Mouse (Mus musculus): ENCODE measurements around the gene 1700123O20Rik. TPM values are rescaled to one million over a fixed set of nuclear protein-coding genes. Genes with fewer than 3 reads are reported as not detected.

Gene 1700123O20Rik
- polyA plus RNA-seq, 1 experiment from 2014 or later = 40.2 TPM

GRCm38 (mm10) chr14:54687251-54687650 lies 1.2 kb downstream of the 1700123O20Rik start:
- no peaks in the 10 kb centered on the region for H3K27me3 ChIP-seq (ENCODE audit: control insufficient read depth, insufficient read depth, low read depth, low read length)
- peaks cover 17% of the 10 kb centered on the region for H3K4me1 ChIP-seq (ENCODE audit: control insufficient read depth, low read depth, low read length)
- no peaks in the 10 kb centered on the region for H3K9me3 ChIP-seq (replicated peaks; ENCODE audit: control insufficient read depth, low read length)
- peak overlapping the region; percentile 100 for H3K27ac ChIP-seq (ENCODE audit: low read length)
- H3K4me3 ChIP-seq (ENCODE audit: low read depth, low read length) = peak overlapping the region; percentile 79
- WGBS (ENCODE audit: insufficient replicate concordance) = 3% methylated on average over 8 of the region's 8 CpGs
- peak overlapping the region; percentile 98 for H3K9ac ChIP-seq (ENCODE audit: low read depth, low read length)
- peak overlapping the region; percentile 78 for H3K4me2 ChIP-seq (ENCODE audit: low read depth, low read length)
- ATAC-seq (ENCODE audit: low read depth) = no peak
- H3K36me3 ChIP-seq (ENCODE audit: control insufficient read depth, insufficient read depth) = peaks cover 24% of the 10 kb centered on the region

DNA sequence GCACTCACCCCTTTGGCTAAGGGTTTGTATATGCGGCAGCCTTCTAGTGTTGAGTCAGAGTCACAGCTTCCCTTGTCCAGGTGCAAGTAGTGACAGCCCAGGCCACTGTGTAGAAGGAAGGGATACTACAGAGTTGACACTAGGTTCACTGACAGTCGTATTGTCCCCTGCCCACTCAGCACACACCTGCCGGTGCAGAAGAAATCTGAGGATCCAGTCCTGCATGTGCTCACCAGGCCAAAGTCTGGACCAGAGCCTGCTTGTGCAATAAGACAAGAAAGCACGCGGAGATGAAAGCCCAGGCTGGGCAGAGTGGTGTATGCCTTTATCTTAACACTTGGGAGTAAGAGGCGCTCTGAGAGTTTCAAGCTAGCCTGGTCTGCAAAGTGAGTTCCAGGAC lies 9.0 kb downstream of the 1700123O20Rik start:
- WGBS (ENCODE audit: insufficient replicate concordance) = 67% methylated on average over 6 of the region's 6 CpGs
- Histone ChIP-seq H3K27ac (ENCODE audit: low read length) (no peak overlapping the region), H3K27me3 (ENCODE audit: control insufficient read depth, insufficient read depth, low read depth, low read length) (no peaks in the 10 kb centered on the region; the same call in 1 of the 2 replicates), H3K4me1 (ENCODE audit: control insufficient read depth, low read depth, low read length) (no peaks in the 10 kb centered on the region; the same call in 1 of the 2 replicates), H3K9me3 (replicated peaks; ENCODE audit: control insufficient read depth, low read length) (no peaks in the 10 kb centered on the region), H3K36me3 (ENCODE audit: control insufficient read depth, insufficient read depth) (peaks cover 10% of the 10 kb centered on the region), H3K4me2 (ENCODE audit: low read depth, low read length) (no peak overlapping the region), H3K4me3 (ENCODE audit: low read depth, low read length) (no peak overlapping the region), H3K9ac (ENCODE audit: low read depth, low read length) (no peak overlapping the region)
- ATAC-seq (ENCODE audit: low read depth) = no peak

GRCm38 (mm10) chr14:54696752-54697151 lies 10.7 kb downstream of the 1700123O20Rik start:
- ATAC-seq (ENCODE audit: low read depth) = no peak
- Histone ChIP-seq H3K9ac (ENCODE audit: low read depth, low read length) (no peak overlapping the region), H3K9me3 (replicated peaks; ENCODE audit: control insufficient read depth, low read length) (no peaks in the 10 kb centered on the region), H3K4me1 (ENCODE audit: control insufficient read depth, low read depth, low read length) (peaks cover 3% of the 10 kb centered on the region), H3K27me3 (ENCODE audit: control insufficient read depth, insufficient read depth, low read depth, low read length) (no peaks in the 10 kb centered on the region; the same call in 1 of the 2 replicates), H3K36me3 (ENCODE audit: control insufficient read depth, insufficient read depth) (no peaks in the 10 kb centered on the region), H3K27ac (ENCODE audit: low read length) (no peak overlapping the region), H3K4me3 (ENCODE audit: low read depth, low read length) (no peak overlapping the region), H3K4me2 (ENCODE audit: low read depth, low read length) (no peak overlapping the region)
- 61% methylated on average over 4 of the region's 4 CpGs for WGBS (ENCODE audit: insufficient replicate concordance)

DNA sequence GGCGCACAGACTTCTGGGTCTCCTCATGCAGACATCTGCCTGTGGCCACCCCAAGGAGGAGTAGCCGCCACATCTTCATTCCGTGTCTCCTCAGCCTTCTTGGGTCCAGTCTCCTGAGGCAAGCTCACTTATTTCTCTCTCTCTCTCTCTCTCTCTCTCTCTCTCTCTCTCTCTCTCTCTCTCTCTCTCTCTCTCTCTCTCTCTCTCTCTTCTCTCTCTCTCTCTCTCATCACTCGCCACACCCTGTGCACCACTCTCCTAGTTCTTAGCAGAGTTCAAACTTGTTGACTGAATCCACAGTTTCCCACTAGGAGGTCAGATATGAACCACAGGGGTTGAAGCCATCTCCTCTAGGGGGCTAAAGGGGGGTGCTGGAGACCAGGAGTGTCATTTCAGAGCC lies 12.7 kb downstream of the 1700123O20Rik start, which contains the start of gene Gm29776:
Gene Gm29776, minus strand, starts transcription at position 101 of the 400 bp plus-strand sequence.
- Histone ChIP-seq H3K9me3 (replicated peaks; ENCODE audit: control insufficient read depth, low read length) (no peaks in the 10 kb centered on the region), H3K4me1 (ENCODE audit: control insufficient read depth, low read depth, low read length) (peaks cover 3% of the 10 kb centered on the region), H3K27me3 (ENCODE audit: control insufficient read depth, insufficient read depth, low read depth, low read length) (peaks cover 13% of the 10 kb centered on the region), H3K4me2 (ENCODE audit: low read depth, low read length) (no peak within 1 kb of the TSS), H3K36me3 (ENCODE audit: control insufficient read depth, insufficient read depth) (no peaks in the 10 kb centered on the region), H3K9ac (ENCODE audit: low read depth, low read length) (no peak within 1 kb of the TSS), H3K4me3 (ENCODE audit: low read depth, low read length) (no peak within 1 kb of the TSS), H3K27ac (ENCODE audit: low read length) (no peak within 1 kb of the TSS)
- WGBS (ENCODE audit: insufficient replicate concordance) = 76% methylated on average over 4 of the region's 4 CpGs
- no peak for ATAC-seq (ENCODE audit: low read depth)

- Histone ChIP-seq H3K27ac (ENCODE audit: low read length) (no peak overlapping the region), H3K4me3 (ENCODE audit: low read depth, low read length) (no peak overlapping the region), H3K27me3 (ENCODE audit: control insufficient read depth, insufficient read depth, low read depth, low read length) (peaks cover 13% of the 10 kb centered on the region), H3K9me3 (replicated peaks; ENCODE audit: control insufficient read depth, low read length) (no peaks in the 10 kb centered on the region), H3K36me3 (ENCODE audit: control insufficient read depth, insufficient read depth) (no peaks in the 10 kb centered on the region), H3K4me2 (ENCODE audit: low read depth, low read length) (no peak overlapping the region), H3K9ac (ENCODE audit: low read depth, low read length) (no peak overlapping the region), H3K4me1 (ENCODE audit: control insufficient read depth, low read depth, low read length) (peaks cover 3% of the 10 kb centered on the region)
- no peak for ATAC-seq (ENCODE audit: low read depth)
- WGBS (ENCODE audit: insufficient replicate concordance) = 57% methylated on average over 3 of the region's 3 CpGs
These were observed 13.6 kb downstream of the 1700123O20Rik start for GRCm38 (mm10) chr14:54699586-54699985.

DNA sequence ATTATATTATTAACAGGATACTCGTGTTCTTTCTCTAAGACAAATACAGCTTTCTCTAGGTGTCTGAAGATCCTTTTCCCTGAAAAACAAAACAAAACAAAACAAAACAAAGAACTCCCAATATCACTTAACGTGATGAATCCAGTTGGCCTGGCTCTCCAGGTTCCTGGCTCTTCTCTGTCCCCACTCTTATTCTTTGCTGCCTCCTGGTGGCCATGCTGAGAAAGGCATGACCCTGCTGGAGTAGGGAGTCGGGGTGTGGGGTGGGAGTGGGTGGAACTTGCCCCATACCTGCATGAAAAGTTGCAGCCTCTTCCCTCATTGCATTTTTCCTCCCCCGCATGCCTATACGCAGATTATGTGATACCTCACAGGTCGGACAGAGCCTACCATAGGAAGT lies 15.3 kb downstream of the 1700123O20Rik start:
- no peak overlapping the region for H3K27ac ChIP-seq (ENCODE audit: low read length)
- peaks cover 13% of the 10 kb centered on the region for H3K27me3 ChIP-seq (ENCODE audit: control insufficient read depth, insufficient read depth, low read depth, low read length)
- H3K9ac ChIP-seq (ENCODE audit: low read depth, low read length) = no peak overlapping the region
- no peak for ATAC-seq (ENCODE audit: low read depth)
- WGBS (ENCODE audit: insufficient replicate concordance) = 13% methylated on average over 6 of the region's 6 CpGs
- H3K4me2 ChIP-seq (ENCODE audit: low read depth, low read length) = no peak overlapping the region
- no peak overlapping the region for H3K4me3 ChIP-seq (ENCODE audit: low read depth, low read length)
- H3K9me3 ChIP-seq (replicated peaks; ENCODE audit: control insufficient read depth, low read length) = no peaks in the 10 kb centered on the region
- H3K4me1 ChIP-seq (ENCODE audit: control insufficient read depth, low read depth, low read length) = peaks cover 18% of the 10 kb centered on the region
- H3K36me3 ChIP-seq (ENCODE audit: control insufficient read depth, insufficient read depth) = no peaks in the 10 kb centered on the region

DNA sequence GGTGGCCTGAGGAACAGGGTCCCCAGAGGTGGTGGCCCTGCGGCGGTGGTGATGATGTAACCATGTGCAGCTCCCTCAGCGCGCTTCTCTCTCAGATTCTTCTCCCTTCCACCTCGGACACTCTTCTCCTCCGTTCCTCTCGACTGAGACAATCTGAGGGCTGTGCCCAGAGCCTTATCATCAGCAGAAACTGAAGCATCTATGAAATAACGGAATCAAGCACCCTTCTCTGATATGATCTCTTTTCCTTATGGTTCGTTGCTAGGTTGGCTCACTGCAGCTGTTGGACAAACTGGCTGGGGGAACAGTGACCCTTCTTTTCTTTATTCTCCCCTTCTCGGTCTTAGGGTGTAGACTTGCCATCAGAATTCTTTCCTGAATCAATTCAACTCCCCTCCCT lies 17.2 kb downstream of the 1700123O20Rik start:
- H3K27me3 ChIP-seq (ENCODE audit: control insufficient read depth, insufficient read depth, low read depth, low read length) = peaks cover 29% of the 10 kb centered on the region
- H3K4me2 ChIP-seq (ENCODE audit: low read depth, low read length) = no peak overlapping the region
- H3K4me3 ChIP-seq (ENCODE audit: low read depth, low read length) = no peak overlapping the region
- H3K27ac ChIP-seq (ENCODE audit: low read length) = no peak overlapping the region
- WGBS (ENCODE audit: insufficient replicate concordance) = 25% methylated on average over 10 of the region's 10 CpGs
- ATAC-seq (ENCODE audit: low read depth) = no peak
- H3K9me3 ChIP-seq (replicated peaks; ENCODE audit: control insufficient read depth, low read length) = no peaks in the 10 kb centered on the region
- no peak overlapping the region for H3K9ac ChIP-seq (ENCODE audit: low read depth, low read length)
- H3K4me1 ChIP-seq (ENCODE audit: control insufficient read depth, low read depth, low read length) = peaks cover 26% of the 10 kb centered on the region
- H3K36me3 ChIP-seq (ENCODE audit: control insufficient read depth, insufficient read depth) = no peaks in the 10 kb centered on the region

DNA sequence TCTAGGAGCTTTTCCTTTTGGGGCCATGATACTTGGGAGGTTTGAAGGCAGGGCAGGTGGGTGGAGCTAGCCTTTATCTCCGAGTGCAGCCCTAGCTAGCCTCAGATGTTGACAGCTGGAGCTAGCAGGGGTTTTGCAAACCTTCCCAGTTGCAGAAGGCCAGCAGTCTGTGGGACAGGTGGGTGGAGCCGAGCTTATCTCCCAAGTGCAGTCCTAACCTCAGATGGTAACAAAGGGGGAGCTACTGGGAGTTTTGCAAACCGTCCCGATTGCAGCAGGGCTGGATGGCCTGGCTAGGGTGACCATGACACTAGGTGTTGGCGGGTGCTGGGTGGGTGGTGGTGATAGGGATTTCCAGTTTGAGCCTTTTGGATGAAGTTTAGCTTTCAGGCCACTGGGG lies 19.8 kb downstream of the 1700123O20Rik start:
- peak; percentile 97 for ATAC-seq (ENCODE audit: low read depth)
- peak overlapping the region; percentile 66 for H3K27ac ChIP-seq (ENCODE audit: low read length)
- WGBS (ENCODE audit: insufficient replicate concordance) = 4% methylated on average over 5 of the region's 5 CpGs

DNA sequence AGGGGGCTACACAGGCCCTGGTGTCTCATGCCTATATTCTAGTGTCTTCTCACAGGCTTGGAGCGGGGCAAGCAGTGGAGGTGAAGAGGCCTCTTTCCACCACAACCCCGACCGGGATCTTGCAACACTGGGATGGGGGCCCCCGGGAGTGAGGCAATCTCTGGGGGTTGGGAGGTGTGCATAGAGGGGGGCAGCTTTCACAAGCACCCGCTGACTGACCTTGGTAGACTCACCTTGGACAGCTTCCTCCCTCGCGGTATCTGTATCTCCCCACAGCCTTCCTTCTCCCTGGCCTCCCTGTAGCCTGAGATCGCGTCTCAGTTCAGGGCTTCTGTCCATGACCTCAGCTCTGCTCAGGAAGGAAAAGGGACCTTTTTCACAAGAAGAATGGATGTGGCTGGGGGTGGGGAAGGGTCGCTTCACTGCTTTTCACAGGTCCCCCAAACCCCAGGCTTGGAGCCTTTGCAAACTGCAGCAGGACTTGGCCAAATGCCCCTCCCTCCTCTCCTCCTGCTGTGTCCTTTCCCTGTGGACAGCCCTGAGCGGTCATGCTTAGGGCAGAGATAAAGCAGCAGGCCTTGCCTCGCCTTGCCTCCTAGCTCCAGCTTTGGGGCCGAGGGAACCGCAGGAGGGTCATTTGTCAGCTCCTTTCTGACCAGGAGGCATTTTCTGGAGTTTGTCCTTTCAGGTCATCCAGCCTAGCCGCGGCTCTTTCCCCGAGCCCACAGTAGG lies 20.7 kb downstream of the 1700123O20Rik start:
- H3K27me3 ChIP-seq (ENCODE audit: control insufficient read depth, insufficient read depth, low read depth, low read length) = peaks cover 29% of the 10 kb centered on the region
- H3K4me1 ChIP-seq (ENCODE audit: control insufficient read depth, low read depth, low read length) = peaks cover 23% of the 10 kb centered on the region
- WGBS (ENCODE audit: insufficient replicate concordance) = 19% methylated on average over 17 of the region's 17 CpGs
- ATAC-seq (ENCODE audit: low read depth) = no peak
- H3K9me3 ChIP-seq (replicated peaks; ENCODE audit: control insufficient read depth, low read length) = no peaks in the 10 kb centered on the region
- peak overlapping the region; percentile 45 for H3K4me2 ChIP-seq (ENCODE audit: low read depth, low read length)
- no peak overlapping the region for H3K4me3 ChIP-seq (ENCODE audit: low read depth, low read length)
- H3K9ac ChIP-seq (ENCODE audit: low read depth, low read length) = no peak overlapping the region
- H3K27ac ChIP-seq (ENCODE audit: low read length) = peak overlapping the region; percentile 64
- H3K36me3 ChIP-seq (ENCODE audit: control insufficient read depth, insufficient read depth) = no peaks in the 10 kb centered on the region

More for the DNA sequence above, 19.8 kb downstream of the 1700123O20Rik start:
- no peak overlapping the region; the same call in 1 of the 2 replicates for H3K9ac ChIP-seq (ENCODE audit: low read depth, low read length)
- peak overlapping the region; percentile 45 for H3K4me2 ChIP-seq (ENCODE audit: low read depth, low read length)
- no peaks in the 10 kb centered on the region for H3K36me3 ChIP-seq (ENCODE audit: control insufficient read depth, insufficient read depth)
- no peaks in the 10 kb centered on the region for H3K9me3 ChIP-seq (replicated peaks; ENCODE audit: control insufficient read depth, low read length)
- H3K27me3 ChIP-seq (ENCODE audit: control insufficient read depth, insufficient read depth, low read depth, low read length) = peaks cover 29% of the 10 kb centered on the region
- peaks cover 26% of the 10 kb centered on the region for H3K4me1 ChIP-seq (ENCODE audit: control insufficient read depth, low read depth, low read length)
- peak overlapping the region; percentile 16; the same call in 1 of the 2 replicates for H3K4me3 ChIP-seq (ENCODE audit: low read depth, low read length)

Data from liver, embryonic 16.5 days (tissue).